Mouse (Mus musculus) lung, embryonic 15.5 days (tissue): ENCODE measurements around the gene Lrrn1. TPM values are rescaled to one million over a fixed set of nuclear protein-coding genes. Genes with fewer than 3 reads are reported as not detected.

ENCODE experiments used
- ATAC-seq: fragments of 200-750 bp; cut with Nextera tagmentation; 2 replicates; pipeline ENCODE4 v1.8.0; 2017; ENCODE audit warnings: moderate number of reproducible peaks, borderline replicate concordance; ENCODE audit not compliant: low FRiP score, low TSS enrichment; ENCODE audit errors: extremely low read depth
- H3K27ac ChIP-seq: fragments of 300-500 bp; sonication (generic); 2 replicates; pipeline ENCODE4 v1.5.1; 2015; ENCODE audit warnings: moderate library complexity, mild to moderate bottlenecking, inconsistent platforms
- H3K27me3 ChIP-seq: fragments of 300-500 bp; sonication (generic); 2 replicates; pipeline ENCODE4 v1.6.1; 2015; ENCODE audit warnings: inconsistent platforms
- H3K36me3 ChIP-seq: fragments of 300-500 bp; sonication (generic); 2 replicates; pipeline ENCODE4 v1.6.1; 2015; ENCODE audit warnings: inconsistent platforms
- H3K4me1 ChIP-seq: fragments of 300-500 bp; sonication (generic); 2 replicates; pipeline ENCODE4 v1.6.1; 2015; ENCODE audit warnings: inconsistent platforms
- H3K4me2 ChIP-seq: fragments of 300-500 bp; sonication (generic); 2 replicates; pipeline ENCODE4 v1.6.1; 2015; ENCODE audit warnings: inconsistent platforms, mild to moderate bottlenecking, moderate library complexity
- H3K4me3 ChIP-seq: fragments of 300-500 bp; sonication (generic); 2 replicates; pipeline ENCODE4 v1.5.1; 2015; ENCODE audit warnings: mild to moderate bottlenecking, inconsistent platforms
- H3K9ac ChIP-seq: fragments of 300-500 bp; sonication (generic); 2 replicates; pipeline ENCODE4 v1.6.1; 2015; ENCODE audit warnings: inconsistent platforms
- H3K9me3 ChIP-seq: fragments of 300-500 bp; sonication (generic); 2 replicates; pipeline ENCODE4 v1.6.1; 2016; ENCODE audit warnings: inconsistent platforms
- WGBS: fragments of 180-500 bp; shearing (Covaris S2); methylation state at CpG from one replicate; pipeline ENCODE4 v1.1.7; 2015; 5-methylcytosine and 5-hydroxymethylcytosine counted together
- polyA plus RNA-seq: library from polyadenylated mRNA; unstranded; fragments of >200 nt; fragmentation: Nextera tagmentation; extraction: Ambion mirVana; gene quantifications from 2 replicates; pipeline ENCODE4 v1.2.1, GENCODE M21; 2015

Gene Lrrn1
- polyA plus RNA-seq, 1 experiment from 2014 or later: 8.7 TPM

GRCm38 (mm10) chr6:107605151-107605550, 75.6 kb downstream of the Lrrn1 start:
- Histone ChIP-seq H3K27ac (no peak overlapping the region), H3K4me2 (no peak overlapping the region), H3K9ac (no peak overlapping the region), H3K9me3 (no peaks in the 10 kb centered on the region), H3K4me3 (no peak overlapping the region), H3K27me3 (no peaks in the 10 kb centered on the region), H3K36me3 (no peaks in the 10 kb centered on the region), H3K4me1 (no peaks in the 10 kb centered on the region)
- ATAC-seq: no peak

GRCm38 (mm10) chr6:107614288-107614687, 84.7 kb downstream of the Lrrn1 start:
- Histone ChIP-seq H3K27me3 (no peaks in the 10 kb centered on the region), H3K4me3 (no peak overlapping the region), H3K9ac (no peak overlapping the region), H3K36me3 (no peaks in the 10 kb centered on the region), H3K4me2 (no peak overlapping the region), H3K4me1 (no peaks in the 10 kb centered on the region), H3K9me3 (no peaks in the 10 kb centered on the region), H3K27ac (no peak overlapping the region)
- 38% methylated on average over 1 of the region's 1 CpGs for WGBS
- no peak for ATAC-seq
